Mouse (Mus musculus): ENCODE measurements around the gene Rad23b. TPM values are rescaled to one million over a fixed set of nuclear protein-coding genes. Genes with fewer than 3 reads are reported as not detected.
A peak's percentile ranks its signal among the peaks of the same experiment; 100 is the strongest.
"Not testable (repeated sequence)": the region's sequence is repeated elsewhere in the genome, so short reads cannot be mapped to it uniquely, and the experiment has no call there.

Rad23b gene
- total RNA-seq, 2 experiments from 2014 or later, result 97.8 to 106 TPM

- no peak for DNase-seq
These were observed 2.0 kb downstream of the Rad23b start for GRCm38 (mm10) chr4:55351860-55352259.

GRCm38 (mm10) chr4:55354038-55354437 lies 4.2 kb downstream of the Rad23b start:
- no peak for DNase-seq
- intact Hi-C loops (cut with DNase I), result no loop called here

More at GRCm38 (mm10) chr4:55351860-55352259, 2.0 kb downstream of the Rad23b start:
- intact Hi-C loops (cut with DNase I), result no loop called here

- DNase-seq, result no peak
- intact Hi-C loops (cut with DNase I), result no loop called here
These were observed 6.0 kb downstream of the Rad23b start for GRCm38 (mm10) chr4:55355845-55356244.

- intact Hi-C loops (cut with DNase I), result no loop called here
- no peak for DNase-seq
These were observed 6.9 kb downstream of the Rad23b start for GRCm38 (mm10) chr4:55356726-55357125.

- intact Hi-C loops (cut with DNase I), result no loop called here
These were observed 14.0 kb downstream of the Rad23b start for GRCm38 (mm10) chr4:55363866-55364265.

GRCm38 (mm10) chr4:55364374-55364773 lies 14.5 kb downstream of the Rad23b start:
- DNase-seq, result no peak
- intact Hi-C loops (cut with DNase I), result no loop called here

More at GRCm38 (mm10) chr4:55363866-55364265, 14.0 kb downstream of the Rad23b start:
- DNase-seq, result no peak

- no peak for DNase-seq
- intact Hi-C loops (cut with DNase I), result no loop called here
These were observed 16.2 kb downstream of the Rad23b start for GRCm38 (mm10) chr4:55366014-55366413.

GRCm38 (mm10) chr4:55370127-55370526 lies 20.3 kb downstream of the Rad23b start:
- intact Hi-C loops (cut with DNase I), result no loop called here
- DNase-seq, result no peak

- intact Hi-C loops (cut with DNase I), result no loop called here
- no peak for DNase-seq
These were observed 21.5 kb downstream of the Rad23b start for GRCm38 (mm10) chr4:55371355-55371754.

- intact Hi-C loops (cut with DNase I), result no loop called here
- no peak for DNase-seq
These were observed 32.5 kb downstream of the Rad23b start for GRCm38 (mm10) chr4:55382350-55382749.

- intact Hi-C loops (cut with DNase I), result no loop called here
- no peak for DNase-seq
These were observed 36.9 kb downstream of the Rad23b start for GRCm38 (mm10) chr4:55386768-55387167.

- no peak for DNase-seq
- intact Hi-C loops (cut with DNase I), result no loop called here
These were observed 41.6 kb downstream of the Rad23b start for GRCm38 (mm10) chr4:55391480-55391879.

- intact Hi-C loops (cut with DNase I), result no loop called here
- DNase-seq, result no peak
These were observed 42.6 kb downstream of the Rad23b start for GRCm38 (mm10) chr4:55392445-55392844.

GRCm38 (mm10) chr4:55397911-55398762 lies 48.3 kb downstream of the Rad23b start:
- peak in 1 of 2 experiments; percentile 18 for DNase-seq
- intact Hi-C loops (cut with DNase I), result no loop called here

- no peak for DNase-seq
- intact Hi-C loops (cut with DNase I), result no loop called here
These were observed 49.1 kb downstream of the Rad23b start for GRCm38 (mm10) chr4:55398901-55399300.

- intact Hi-C loops (cut with DNase I), result no loop called here
- DNase-seq, result no peak
These were observed 55.5 kb downstream of the Rad23b start for GRCm38 (mm10) chr4:55405329-55405728.

GRCm38 (mm10) chr4:55406558-55406957 lies 56.7 kb downstream of the Rad23b start:
- no peak for DNase-seq
- intact Hi-C loops (cut with DNase I), result no loop called here

GRCm38 (mm10) chr4:55408081-55408480 lies 58.2 kb downstream of the Rad23b start:
- intact Hi-C loops (cut with DNase I), result no loop called here

GRCm38 (mm10) chr4:55409025-55409424 lies 59.2 kb downstream of the Rad23b start:
- intact Hi-C loops (cut with DNase I), result no loop called here
- DNase-seq, result no peak

More at GRCm38 (mm10) chr4:55408081-55408480, 58.2 kb downstream of the Rad23b start:
- DNase-seq, result no peak

GRCm38 (mm10) chr4:55409578-55410224 lies 59.9 kb downstream of the Rad23b start:
- DNase-seq; intact Hi-C loops (cut with DNase I): not testable (repeated sequence)

- no peak for DNase-seq
- intact Hi-C loops (cut with DNase I), result no loop called here
These were observed 66.0 kb downstream of the Rad23b start for GRCm38 (mm10) chr4:55415864-55416263.

- intact Hi-C loops (cut with DNase I), result no loop called here
- DNase-seq, result no peak
These were observed 76.4 kb downstream of the Rad23b start for GRCm38 (mm10) chr4:55426250-55426649.
